Mouse (Mus musculus): Measurements from ENCODE around the gene D7Ertd443e. TPM values are rescaled to one million over a fixed set of nuclear protein-coding genes. Genes with fewer than 3 reads are reported as not detected.

The D7Ertd443e gene
- polyA plus RNA-seq, 1 experiment: not detected

DNA sequence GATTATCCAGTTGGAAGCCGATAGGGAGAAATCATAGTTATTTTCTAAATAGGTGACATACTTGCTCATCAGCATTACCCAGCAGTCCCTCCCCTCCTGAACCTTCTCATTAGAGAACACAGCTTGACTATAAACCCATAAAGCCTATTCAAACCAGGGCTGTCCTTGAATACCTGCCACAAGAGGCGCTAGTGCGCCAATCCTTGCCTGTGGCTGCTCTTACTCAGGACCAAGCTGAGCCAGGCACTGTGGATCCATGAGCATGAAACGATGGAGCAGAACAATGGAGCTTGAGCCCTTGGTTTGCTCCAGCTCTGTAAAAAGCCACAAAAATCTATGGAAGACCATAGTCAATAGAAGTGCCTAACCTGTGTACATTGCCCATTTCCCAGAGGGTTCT is 7.2 kb downstream of the D7Ertd443e start:
- Histone ChIP-seq H3K27me3 (ENCODE audit: control insufficient read depth) (no peaks in the 10 kb centered on the region), H3K36me3 (ENCODE audit: control insufficient read depth) (no peaks in the 10 kb centered on the region), H3K9me3 (ENCODE audit: control insufficient read depth, low read length) (no peaks in the 10 kb centered on the region), H3K4me3 (replicated peaks) (no peak overlapping the region), H3K4me1 (ENCODE audit: control insufficient read depth) (no peaks in the 10 kb centered on the region)
- TF ChIP-seq GATA1 (IDR thresholded peaks at IDR 0.05; ENCODE audit: low read length): no peak

DNA sequence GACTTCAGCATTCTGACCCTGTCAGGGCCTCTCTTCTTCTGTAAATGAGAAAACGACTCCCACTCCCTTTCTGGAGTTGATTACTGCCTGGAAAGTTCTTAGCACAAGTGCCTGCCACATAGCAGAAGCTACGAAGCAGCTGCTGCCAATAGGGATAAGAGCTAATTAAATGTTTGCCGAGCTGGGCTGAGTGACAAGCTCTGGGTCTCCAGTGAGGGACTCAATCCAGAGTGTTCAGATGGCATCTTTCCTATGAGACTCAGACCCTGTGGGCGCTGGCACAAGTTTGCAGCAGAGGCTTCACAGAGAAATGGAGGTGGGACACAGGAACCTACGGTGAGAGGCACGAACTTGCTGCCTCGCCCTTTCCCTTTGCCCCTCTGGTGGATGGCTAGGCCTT is 8.7 kb downstream of the D7Ertd443e start:
- Histone ChIP-seq H3K36me3 (ENCODE audit: control insufficient read depth) (no peaks in the 10 kb centered on the region), H3K27me3 (ENCODE audit: control insufficient read depth) (no peaks in the 10 kb centered on the region), H3K9me3 (ENCODE audit: control insufficient read depth, low read length) (no peaks in the 10 kb centered on the region), H3K4me1 (ENCODE audit: control insufficient read depth) (no peaks in the 10 kb centered on the region), H3K4me3 (replicated peaks) (no peak overlapping the region)
- TF ChIP-seq GATA1 (IDR thresholded peaks at IDR 0.05; ENCODE audit: low read length): no peak
- TF ChIP-seq TAL1 (IDR thresholded peaks at IDR 0.05; ENCODE audit: low read length): no peak

DNA sequence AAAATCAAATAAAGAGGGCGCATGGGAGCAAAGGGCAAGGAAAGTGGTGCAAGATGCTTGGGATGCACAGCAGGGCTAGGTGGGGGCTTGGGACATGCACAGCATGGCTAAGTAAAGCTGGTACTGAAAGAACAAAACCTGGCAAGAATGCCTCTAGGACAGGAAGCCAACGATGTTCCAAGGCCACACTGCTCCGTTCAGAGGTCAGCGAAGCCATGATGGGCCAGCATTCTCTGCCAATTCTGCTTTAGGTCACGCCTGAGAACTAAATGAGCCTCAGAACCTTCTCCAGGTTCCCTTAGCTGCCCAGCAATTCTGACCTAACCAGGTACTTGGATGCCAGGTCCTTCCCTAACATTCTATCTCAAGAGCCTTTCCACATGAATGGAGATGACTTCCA is 13.2 kb downstream of the D7Ertd443e start:
- Histone ChIP-seq H3K36me3 (ENCODE audit: control insufficient read depth) (no peaks in the 10 kb centered on the region), H3K4me3 (replicated peaks) (no peak overlapping the region), H3K4me1 (ENCODE audit: control insufficient read depth) (no peaks in the 10 kb centered on the region), H3K9me3 (ENCODE audit: control insufficient read depth, low read length) (no peaks in the 10 kb centered on the region), H3K27me3 (ENCODE audit: control insufficient read depth) (no peaks in the 10 kb centered on the region)
- TF ChIP-seq GATA1 (IDR thresholded peaks at IDR 0.05; ENCODE audit: low read length) (no peak), TAL1 (IDR thresholded peaks at IDR 0.05; ENCODE audit: low read length) (no peak)

DNA sequence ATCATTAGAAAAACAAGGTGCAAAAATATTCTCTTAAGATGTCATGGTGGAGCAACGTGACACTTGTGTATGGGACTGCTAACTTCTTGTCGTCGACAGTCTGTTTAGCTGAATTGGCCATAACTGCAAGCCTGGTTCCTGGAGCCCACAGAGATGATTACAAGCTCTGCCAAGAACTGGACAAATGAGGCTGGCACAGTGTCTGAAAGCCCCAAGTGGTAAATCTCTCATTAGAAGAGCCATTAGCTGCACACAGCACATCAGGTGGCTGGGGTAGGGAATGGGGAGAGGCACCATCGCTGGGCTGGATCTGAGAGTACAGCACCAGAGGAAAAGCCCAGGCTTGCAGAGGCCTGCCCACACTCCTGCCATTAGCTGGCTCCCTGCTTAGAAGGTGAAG is 16.2 kb downstream of the D7Ertd443e start:
- TF ChIP-seq TAL1 (IDR thresholded peaks at IDR 0.05; ENCODE audit: low read length): no peak
- TF ChIP-seq GATA1 (IDR thresholded peaks at IDR 0.05; ENCODE audit: low read length): no peak
- no peaks in the 10 kb centered on the region for H3K4me1 ChIP-seq (ENCODE audit: control insufficient read depth)
- H3K36me3 ChIP-seq (ENCODE audit: control insufficient read depth): no peaks in the 10 kb centered on the region
- no peak overlapping the region for H3K4me3 ChIP-seq (replicated peaks)
- H3K9me3 ChIP-seq (ENCODE audit: control insufficient read depth, low read length): no peaks in the 10 kb centered on the region
- H3K27me3 ChIP-seq (ENCODE audit: control insufficient read depth): no peaks in the 10 kb centered on the region

DNA sequence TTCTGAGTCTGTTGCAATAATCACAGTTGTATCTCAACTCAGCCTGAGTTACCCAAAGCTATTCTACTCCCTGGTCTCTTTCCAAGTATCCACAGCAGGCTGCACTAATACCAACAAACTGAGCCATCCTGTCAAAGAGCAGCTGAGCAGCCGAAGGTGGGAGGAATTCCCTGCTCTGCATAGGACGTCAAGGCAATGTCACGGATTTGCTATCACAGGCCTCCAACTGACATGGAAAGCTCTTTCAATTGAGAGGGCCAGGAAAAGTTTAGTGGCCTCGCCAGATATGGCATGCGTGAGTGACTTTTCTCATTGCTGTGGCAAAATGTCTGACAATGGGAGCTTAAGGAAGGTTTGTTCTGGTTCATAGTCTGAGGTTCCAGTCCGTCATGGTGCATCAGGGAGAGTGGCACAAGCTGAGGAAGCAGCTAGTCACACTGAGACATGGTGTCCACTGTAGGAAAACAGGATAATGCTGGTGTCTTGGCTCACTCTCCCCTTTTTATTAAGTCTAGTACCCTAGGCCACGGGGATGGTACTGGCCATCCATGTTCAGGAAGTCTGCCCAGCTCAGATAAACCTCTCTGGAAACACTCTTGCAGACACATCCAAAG is 23.1 kb downstream of the D7Ertd443e start:
- H3K9me3 ChIP-seq (ENCODE audit: control insufficient read depth, low read length): no peaks in the 10 kb centered on the region
- no peaks in the 10 kb centered on the region for H3K4me1 ChIP-seq (ENCODE audit: control insufficient read depth)
- TF ChIP-seq GATA1 (IDR thresholded peaks at IDR 0.05; ENCODE audit: low read length) (no peak), TAL1 (IDR thresholded peaks at IDR 0.05; ENCODE audit: low read length) (no peak)

DNA sequence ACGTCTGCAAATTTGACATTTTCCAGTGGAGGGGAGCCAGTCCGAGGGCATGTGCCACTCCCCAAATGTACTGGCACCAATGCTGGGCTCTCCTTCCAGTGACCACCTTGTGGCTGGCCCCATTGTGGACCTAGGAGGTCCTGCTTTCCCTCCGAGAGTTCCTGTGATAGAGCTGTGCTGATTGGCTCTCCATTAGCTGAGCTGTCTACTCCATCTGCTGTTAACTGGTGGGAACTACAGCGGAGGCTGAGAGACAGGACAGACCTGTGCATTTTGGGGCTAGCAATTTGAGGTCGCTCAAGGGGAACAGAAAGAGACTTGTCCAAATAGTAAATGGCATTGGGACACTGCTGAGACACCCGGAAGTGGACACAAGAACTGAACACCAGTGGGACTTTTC is 36.6 kb downstream of the D7Ertd443e start:
- Histone ChIP-seq H3K4me3 (replicated peaks) (no peak overlapping the region), H3K27me3 (ENCODE audit: control insufficient read depth) (no peaks in the 10 kb centered on the region), H3K9me3 (ENCODE audit: control insufficient read depth, low read length) (no peaks in the 10 kb centered on the region), H3K4me1 (ENCODE audit: control insufficient read depth) (no peaks in the 10 kb centered on the region), H3K36me3 (ENCODE audit: control insufficient read depth) (no peaks in the 10 kb centered on the region)
- TF ChIP-seq GATA1 (IDR thresholded peaks at IDR 0.05; ENCODE audit: low read length): no peak
- no peak for TF ChIP-seq TAL1 (IDR thresholded peaks at IDR 0.05; ENCODE audit: low read length)

More for the DNA sequence above, 23.1 kb downstream of the D7Ertd443e start:
- no peak overlapping the region for H3K4me3 ChIP-seq (replicated peaks)
- no peaks in the 10 kb centered on the region for H3K27me3 ChIP-seq (ENCODE audit: control insufficient read depth)
- H3K36me3 ChIP-seq (ENCODE audit: control insufficient read depth): no peaks in the 10 kb centered on the region

DNA sequence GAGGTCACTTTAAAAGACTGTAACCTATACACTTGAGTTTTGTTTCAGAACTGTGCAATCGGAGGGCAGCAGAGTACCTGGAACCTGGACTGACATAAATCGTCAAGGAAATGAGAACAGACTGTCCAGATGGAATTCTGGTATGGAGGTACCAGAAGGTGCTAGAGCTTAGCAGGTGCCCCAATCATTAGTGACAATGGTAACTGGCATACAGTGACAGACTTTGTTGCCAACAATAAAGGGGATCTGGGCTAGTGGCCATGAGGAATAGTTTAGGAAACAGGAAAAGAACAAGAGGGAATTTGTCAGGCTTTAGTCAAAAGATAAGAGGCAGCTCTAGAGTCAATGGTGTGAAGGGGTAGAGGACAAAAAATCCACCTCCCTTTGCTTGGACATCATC is 43.3 kb downstream of the D7Ertd443e start:
- Histone ChIP-seq H3K4me1 (ENCODE audit: control insufficient read depth) (no peaks in the 10 kb centered on the region), H3K36me3 (ENCODE audit: control insufficient read depth) (no peaks in the 10 kb centered on the region), H3K9me3 (ENCODE audit: control insufficient read depth, low read length) (no peaks in the 10 kb centered on the region), H3K27me3 (ENCODE audit: control insufficient read depth) (no peaks in the 10 kb centered on the region), H3K4me3 (replicated peaks) (no peak overlapping the region)
- TF ChIP-seq GATA1 (IDR thresholded peaks at IDR 0.05; ENCODE audit: low read length): no peak
- no peak for TF ChIP-seq TAL1 (IDR thresholded peaks at IDR 0.05; ENCODE audit: low read length)

DNA sequence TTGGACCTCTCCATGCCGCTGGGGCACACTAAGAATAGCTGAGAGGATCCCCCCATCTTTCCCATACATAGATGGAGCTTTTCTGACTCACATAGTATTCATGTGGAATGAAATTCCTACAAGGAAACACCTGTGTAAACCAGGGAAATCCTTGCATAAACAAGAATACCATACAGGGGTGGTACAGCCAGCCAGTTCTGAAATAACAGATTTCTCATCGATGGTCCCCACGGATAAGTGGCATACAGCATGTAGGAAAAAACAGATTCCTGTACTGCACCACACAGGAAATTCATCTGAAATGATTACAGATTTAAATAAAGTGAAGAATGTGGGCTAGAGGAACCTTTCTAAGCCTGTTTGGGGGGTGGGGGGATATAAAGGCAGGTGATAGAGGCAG is 49.5 kb downstream of the D7Ertd443e start:
- TF ChIP-seq TAL1 (IDR thresholded peaks at IDR 0.05; ENCODE audit: low read length): no peak
- no peak for TF ChIP-seq GATA1 (IDR thresholded peaks at IDR 0.05; ENCODE audit: low read length)
- no peaks in the 10 kb centered on the region for H3K9me3 ChIP-seq (ENCODE audit: control insufficient read depth, low read length)
- no peaks in the 10 kb centered on the region for H3K36me3 ChIP-seq (ENCODE audit: control insufficient read depth)
- H3K4me3 ChIP-seq (replicated peaks): no peak overlapping the region
- H3K4me1 ChIP-seq (ENCODE audit: control insufficient read depth): no peaks in the 10 kb centered on the region
- no peaks in the 10 kb centered on the region for H3K27me3 ChIP-seq (ENCODE audit: control insufficient read depth)

DNA sequence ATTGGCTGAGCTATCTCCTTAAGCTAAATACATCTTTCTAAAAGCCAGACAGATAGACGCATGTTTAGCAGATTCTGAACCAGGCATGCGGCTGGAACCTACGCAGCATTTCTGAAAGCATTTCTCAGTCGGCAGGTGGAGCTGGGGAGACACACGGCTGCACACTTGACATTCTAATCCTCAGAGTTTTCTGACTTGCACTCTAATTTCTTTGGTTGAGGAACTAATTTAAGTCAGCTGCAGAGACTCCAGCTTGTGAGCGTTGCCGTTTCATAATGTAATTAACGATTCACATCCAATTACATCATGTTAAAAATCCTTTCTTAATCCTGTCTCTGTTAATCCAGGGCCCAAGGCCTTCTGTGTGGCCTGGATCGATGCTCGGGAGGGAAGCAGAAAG is 64.5 kb downstream of the D7Ertd443e start:
- no peaks in the 10 kb centered on the region for H3K4me1 ChIP-seq (ENCODE audit: control insufficient read depth)
- H3K4me3 ChIP-seq (replicated peaks): no peak overlapping the region
- H3K9me3 ChIP-seq (ENCODE audit: control insufficient read depth, low read length): no peaks in the 10 kb centered on the region
- H3K36me3 ChIP-seq (ENCODE audit: control insufficient read depth): no peaks in the 10 kb centered on the region
- TF ChIP-seq GATA1 (IDR thresholded peaks at IDR 0.05; ENCODE audit: low read length) (no peak), TAL1 (IDR thresholded peaks at IDR 0.05; ENCODE audit: low read length) (no peak)
- no peaks in the 10 kb centered on the region for H3K27me3 ChIP-seq (ENCODE audit: control insufficient read depth)

DNA sequence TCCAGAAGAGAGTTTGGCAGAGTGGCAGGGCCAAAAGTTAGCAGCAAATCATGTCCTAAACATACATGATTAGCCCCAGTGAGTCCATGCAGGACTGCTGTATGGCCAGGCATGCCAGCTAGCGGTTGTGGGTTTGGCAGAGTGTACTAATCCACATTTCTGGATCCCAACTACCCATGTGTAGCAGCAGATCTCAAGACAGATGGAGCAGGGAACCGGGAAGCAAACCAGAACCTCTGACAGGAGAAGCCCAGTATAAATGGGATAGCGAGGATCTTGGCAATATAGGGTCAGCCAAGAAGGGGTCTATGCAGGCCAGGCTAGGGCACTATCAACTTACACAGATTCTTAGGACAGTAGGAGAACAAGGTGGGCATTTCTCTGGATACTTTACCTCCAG is 83.4 kb downstream of the D7Ertd443e start:
- TF ChIP-seq TAL1 (IDR thresholded peaks at IDR 0.05; ENCODE audit: low read length) (no peak), GATA1 (IDR thresholded peaks at IDR 0.05; ENCODE audit: low read length) (no peak)
- H3K4me1 ChIP-seq (ENCODE audit: control insufficient read depth): no peaks in the 10 kb centered on the region
- no peak overlapping the region for H3K4me3 ChIP-seq (replicated peaks)
- H3K36me3 ChIP-seq (ENCODE audit: control insufficient read depth): no peaks in the 10 kb centered on the region
- H3K9me3 ChIP-seq (ENCODE audit: control insufficient read depth, low read length): no peaks in the 10 kb centered on the region
- no peaks in the 10 kb centered on the region for H3K27me3 ChIP-seq (ENCODE audit: control insufficient read depth)

Measured in erythroblast, embryonic 14.5 days (primary cell).